Mouse (Mus musculus): Measurements from ENCODE around the gene Aldh1a3. TPM values are rescaled to one million over a fixed set of nuclear protein-coding genes. Genes with fewer than 3 reads are reported as not detected.

Aldh1a3 gene
- total and polyA plus RNA-seq, 2 experiments from 2014 or later = 1.4 to 2.2 TPM

GRCm38 (mm10) chr7:66434453-66434935, 7.2 kb upstream of the Aldh1a3 start:
- Histone ChIP-seq H3K4me1 (ENCODE audit: control insufficient read depth, insufficient read depth) (peaks cover 10% of the 10 kb centered on the region), H3K9ac (replicated peaks; ENCODE audit: low read depth, low read length) (no peak overlapping the region), H3K4me3 (ENCODE audit: low read depth, low read length) (no peak overlapping the region), H3K27me3 (ENCODE audit: control insufficient read depth, insufficient read depth, low read length) (no peaks in the 10 kb centered on the region), H3K27ac (ENCODE audit: low read depth) (no peak overlapping the region), H3K4me2 (ENCODE audit: low read depth, low read length) (no peak overlapping the region), H3K36me3 (replicated peaks; ENCODE audit: control insufficient read depth, insufficient read depth, low read length) (no peaks in the 10 kb centered on the region), H3K9me3 (replicated peaks; ENCODE audit: control insufficient read depth, low read length) (no peaks in the 10 kb centered on the region)
- ATAC-seq (ENCODE audit: insufficient read depth, low read depth) (no peak), DNase-seq (ENCODE audit: low spot score) (no peak)
- TF ChIP-seq EP300 (IDR thresholded peaks at IDR 0.05; ENCODE audit: low read depth) (no peak), CTCF (IDR thresholded peaks at IDR 0.05; ENCODE audit: low read depth) (peak; percentile 91)
- WGBS = 38% methylated on average over 10 of the region's 10 CpGs

DNA sequence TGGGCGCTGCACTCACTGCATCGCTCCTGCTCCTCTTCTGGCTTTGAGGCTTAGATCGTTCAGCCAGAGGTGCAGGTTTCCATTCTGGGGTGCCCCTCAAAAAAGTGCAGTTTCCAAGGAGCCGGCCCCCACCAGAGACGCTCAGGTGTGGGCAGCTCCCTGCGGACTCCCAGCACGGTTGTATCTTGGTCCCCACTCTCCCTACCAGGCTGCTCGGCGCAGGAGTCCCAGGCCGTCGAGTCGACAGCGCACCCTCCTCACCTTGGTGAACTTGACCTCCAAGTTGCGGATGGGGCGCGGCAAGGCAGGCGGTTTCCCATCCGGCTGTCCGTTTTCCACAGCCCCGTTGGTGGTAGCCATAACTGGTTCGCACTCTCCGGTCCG, 272 bp downstream of the Aldh1a3 start:
- no peak overlapping the region for H3K9ac ChIP-seq (replicated peaks; ENCODE audit: low read depth, low read length)
- H3K9me3 ChIP-seq (replicated peaks; ENCODE audit: control insufficient read depth, low read length) = no peaks in the 10 kb centered on the region
- no peak for ATAC-seq (ENCODE audit: insufficient read depth, low read depth)
- no peak overlapping the region for H3K27ac ChIP-seq (ENCODE audit: low read depth)
- H3K27me3 ChIP-seq (ENCODE audit: control insufficient read depth, insufficient read depth, low read length) = peaks cover 50% of the 10 kb centered on the region
- 2% methylated on average over 23 of the region's 23 CpGs for WGBS
- H3K4me1 ChIP-seq (ENCODE audit: control insufficient read depth, insufficient read depth) = no peaks in the 10 kb centered on the region
- H3K36me3 ChIP-seq (replicated peaks; ENCODE audit: control insufficient read depth, insufficient read depth, low read length) = no peaks in the 10 kb centered on the region
- no peak for TF ChIP-seq CTCF (IDR thresholded peaks at IDR 0.05; ENCODE audit: low read depth)
- TF ChIP-seq EP300 (IDR thresholded peaks at IDR 0.05; ENCODE audit: low read depth) = no peak
- DNase-seq (ENCODE audit: low spot score) = no peak
- peak overlapping the region; percentile 63 for H3K4me2 ChIP-seq (ENCODE audit: low read depth, low read length)
- H3K4me3 ChIP-seq (ENCODE audit: low read depth, low read length) = peak overlapping the region; percentile 45

DNA sequence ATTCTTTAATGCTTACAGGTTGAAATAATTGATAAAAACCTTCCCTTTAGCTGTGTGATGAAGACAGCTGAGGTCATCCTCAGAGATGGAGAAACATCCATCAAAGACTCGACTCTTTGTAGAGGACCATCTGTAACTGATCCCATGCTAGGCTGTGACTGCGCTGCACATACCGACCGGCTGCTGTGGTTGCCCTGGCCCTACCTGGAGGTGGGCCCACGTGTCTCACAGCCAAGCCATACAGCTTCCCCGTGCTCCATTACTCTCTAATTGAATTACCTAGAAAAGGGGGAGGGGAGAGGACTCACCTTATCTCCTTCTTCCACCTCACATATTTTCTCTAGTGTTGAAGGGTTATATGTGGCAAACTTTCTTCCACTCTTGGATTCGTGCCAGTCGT, 5.4 kb downstream of the Aldh1a3 start:
- no peaks in the 10 kb centered on the region for H3K9me3 ChIP-seq (replicated peaks; ENCODE audit: control insufficient read depth, low read length)
- ATAC-seq (ENCODE audit: insufficient read depth, low read depth) (no peak), DNase-seq (ENCODE audit: low spot score) (no peak)
- peaks cover 34% of the 10 kb centered on the region for H3K27me3 ChIP-seq (ENCODE audit: control insufficient read depth, insufficient read depth, low read length)
- no peak for TF ChIP-seq CTCF (IDR thresholded peaks at IDR 0.05; ENCODE audit: low read depth)
- TF ChIP-seq EP300 (IDR thresholded peaks at IDR 0.05; ENCODE audit: low read depth) = no peak
- H3K9ac ChIP-seq (replicated peaks; ENCODE audit: low read depth, low read length) = no peak overlapping the region
- H3K27ac ChIP-seq (ENCODE audit: low read depth) = no peak overlapping the region
- H3K4me1 ChIP-seq (ENCODE audit: control insufficient read depth, insufficient read depth) = no peaks in the 10 kb centered on the region
- WGBS = 68% methylated on average over 8 of the region's 8 CpGs
- H3K4me3 ChIP-seq (ENCODE audit: low read depth, low read length) = no peak overlapping the region
- H3K4me2 ChIP-seq (ENCODE audit: low read depth, low read length) = no peak overlapping the region
- no peaks in the 10 kb centered on the region for H3K36me3 ChIP-seq (replicated peaks; ENCODE audit: control insufficient read depth, insufficient read depth, low read length)

DNA sequence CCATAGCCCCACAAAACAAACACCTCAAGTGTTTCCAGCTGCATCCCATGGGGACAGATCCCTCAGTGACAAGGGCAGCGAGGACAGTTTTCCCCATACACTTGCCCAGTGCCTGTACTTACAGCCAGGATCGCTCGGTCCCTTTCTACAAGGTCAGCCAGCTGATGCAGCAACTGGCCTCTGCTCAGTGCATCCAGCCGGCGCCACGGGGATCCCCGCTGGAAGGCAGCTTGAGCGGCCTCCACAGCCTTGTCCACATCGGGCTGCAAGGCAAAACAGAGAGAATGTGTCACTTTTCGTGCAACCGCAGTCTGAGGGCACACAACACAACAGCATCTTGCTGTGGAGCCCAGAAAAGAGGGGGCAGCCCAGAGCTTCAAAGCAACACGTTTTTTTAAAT, 8.3 kb downstream of the Aldh1a3 start:
- ATAC-seq (ENCODE audit: insufficient read depth, low read depth) (no peak), DNase-seq (ENCODE audit: low spot score) (no peak)
- Histone ChIP-seq H3K4me1 (ENCODE audit: control insufficient read depth, insufficient read depth) (no peaks in the 10 kb centered on the region), H3K36me3 (replicated peaks; ENCODE audit: control insufficient read depth, insufficient read depth, low read length) (no peaks in the 10 kb centered on the region), H3K9me3 (replicated peaks; ENCODE audit: control insufficient read depth, low read length) (no peaks in the 10 kb centered on the region), H3K4me2 (ENCODE audit: low read depth, low read length) (no peak overlapping the region), H3K27ac (ENCODE audit: low read depth) (no peak overlapping the region), H3K27me3 (ENCODE audit: control insufficient read depth, insufficient read depth, low read length) (peaks cover 11% of the 10 kb centered on the region; the same call in 1 of the 2 replicates), H3K9ac (replicated peaks; ENCODE audit: low read depth, low read length) (no peak overlapping the region), H3K4me3 (ENCODE audit: low read depth, low read length) (no peak overlapping the region)
- 46% methylated on average over 12 of the region's 12 CpGs for WGBS
- TF ChIP-seq EP300 (IDR thresholded peaks at IDR 0.05; ENCODE audit: low read depth) = no peak
- no peak for TF ChIP-seq CTCF (IDR thresholded peaks at IDR 0.05; ENCODE audit: low read depth)

GRCm38 (mm10) chr7:66416829-66417228, 10.5 kb downstream of the Aldh1a3 start:
- Histone ChIP-seq H3K27me3 (ENCODE audit: control insufficient read depth, insufficient read depth, low read length) (peaks cover 7% of the 10 kb centered on the region; the same call in 1 of the 2 replicates), H3K4me3 (ENCODE audit: low read depth, low read length) (no peak overlapping the region), H3K4me1 (ENCODE audit: control insufficient read depth, insufficient read depth) (no peaks in the 10 kb centered on the region), H3K36me3 (replicated peaks; ENCODE audit: control insufficient read depth, insufficient read depth, low read length) (no peaks in the 10 kb centered on the region), H3K9ac (replicated peaks; ENCODE audit: low read depth, low read length) (no peak overlapping the region), H3K4me2 (ENCODE audit: low read depth, low read length) (no peak overlapping the region), H3K9me3 (replicated peaks; ENCODE audit: control insufficient read depth, low read length) (no peaks in the 10 kb centered on the region), H3K27ac (ENCODE audit: low read depth) (no peak overlapping the region)
- 66% methylated on average over 4 of the region's 4 CpGs for WGBS
- DNase-seq (ENCODE audit: low spot score) (no peak), ATAC-seq (ENCODE audit: insufficient read depth, low read depth) (no peak)
- TF ChIP-seq CTCF (IDR thresholded peaks at IDR 0.05; ENCODE audit: low read depth) (no peak), EP300 (IDR thresholded peaks at IDR 0.05; ENCODE audit: low read depth) (no peak)

DNA sequence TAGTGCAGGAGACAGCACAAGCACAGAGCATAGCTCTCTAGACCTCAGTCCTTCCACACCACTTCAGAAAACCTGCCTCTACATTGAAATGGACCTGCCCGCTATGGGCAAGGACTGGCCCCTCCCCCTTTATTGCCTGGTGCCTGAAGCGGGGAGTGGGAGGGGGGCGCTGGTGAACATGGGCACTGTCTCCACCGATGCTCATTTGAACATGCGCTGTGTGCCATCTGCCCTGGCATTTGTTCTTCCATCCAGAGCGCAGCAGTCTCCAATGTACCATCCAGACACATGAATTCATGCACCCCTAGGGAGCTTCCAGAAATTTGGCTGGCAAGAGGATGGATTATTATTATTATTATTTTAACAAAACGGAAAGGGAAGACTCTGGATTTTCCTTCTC, 14.2 kb downstream of the Aldh1a3 start:
- H3K4me3 ChIP-seq (ENCODE audit: low read depth, low read length) = no peak overlapping the region
- H3K9ac ChIP-seq (replicated peaks; ENCODE audit: low read depth, low read length) = no peak overlapping the region
- H3K27me3 ChIP-seq (ENCODE audit: control insufficient read depth, insufficient read depth, low read length) = peaks cover 11% of the 10 kb centered on the region; the same call in 1 of the 2 replicates
- DNase-seq (ENCODE audit: low spot score) = no peak
- no peak for TF ChIP-seq CTCF (IDR thresholded peaks at IDR 0.05; ENCODE audit: low read depth)
- H3K36me3 ChIP-seq (replicated peaks; ENCODE audit: control insufficient read depth, insufficient read depth, low read length) = no peaks in the 10 kb centered on the region
- H3K4me2 ChIP-seq (ENCODE audit: low read depth, low read length) = no peak overlapping the region
- no peak for ATAC-seq (ENCODE audit: insufficient read depth, low read depth)
- 81% methylated on average over 7 of the region's 7 CpGs for WGBS
- no peaks in the 10 kb centered on the region for H3K4me1 ChIP-seq (ENCODE audit: control insufficient read depth, insufficient read depth)
- H3K27ac ChIP-seq (ENCODE audit: low read depth) = no peak overlapping the region
- H3K9me3 ChIP-seq (replicated peaks; ENCODE audit: control insufficient read depth, low read length) = no peaks in the 10 kb centered on the region

Data from heart, postnatal 0 days (tissue).